Mouse (Mus musculus) ES-E14 (cell line): ENCODE measurements around the gene Theg. TPM values are rescaled to one million over a fixed set of nuclear protein-coding genes. Genes with fewer than 3 reads are reported as not detected.

Source experiments
- DNase-seq: peaks from one replicate; pipeline ENCODE4 v3.0.0-alpha.2; 2013; ENCODE audit warnings: low read depth, low spot score
- H3K27ac ChIP-seq: 2 replicates; pipeline ENCODE4 v1.5.1; 2012; ENCODE audit warnings: low read depth, mild to moderate bottlenecking, low read length, moderate library complexity, mixed read lengths; ENCODE audit not compliant: poor library complexity, insufficient read depth, severe bottlenecking
- H3K36me3 ChIP-seq: 2 replicates; pipeline ENCODE4 v1.6.1; 2012; ENCODE audit warnings: mild to moderate bottlenecking, low read length, moderate library complexity, mixed read lengths; ENCODE audit not compliant: control insufficient read depth, poor library complexity, insufficient read depth, severe bottlenecking
- H3K4me1 ChIP-seq, 2 experiments: fragments of 150-350 bp in 1 of 2; sonication (generic) in 1 of 2; 2 replicates each; pipeline ENCODE4 v1.6.1; 2012; ENCODE audit warnings: low read length in 2 of 2, mild to moderate bottlenecking in 1 of 2, mixed read lengths in 1 of 2; ENCODE audit not compliant: control insufficient read depth in 2 of 2, insufficient read depth in 2 of 2, poor library complexity in 1 of 2
- H3K4me3 ChIP-seq, 2 experiments: fragments of 150-350 bp in 1 of 2; sonication (generic) in 1 of 2; 2 replicates each; pipeline ENCODE4 v1.5.1; 2012; ENCODE audit warnings: low read length in 2 of 2, low read depth in 1 of 2, mild to moderate bottlenecking in 1 of 2, mixed read lengths in 1 of 2; ENCODE audit not compliant: insufficient read depth in 1 of 2, poor library complexity in 1 of 2, severe bottlenecking in 1 of 2
- H3K9ac ChIP-seq: 2 replicates; pipeline ENCODE4 v1.6.1; 2012; ENCODE audit warnings: low read depth, mild to moderate bottlenecking, low read length, mixed read lengths; ENCODE audit not compliant: poor library complexity, insufficient read depth, severe bottlenecking
- H3K9me3 ChIP-seq: fragments of 150-350 bp; sonication (generic); 2 replicates; pipeline ENCODE4 v1.6.1; 2012; ENCODE audit warnings: low read depth, mild to moderate bottlenecking, low read length; ENCODE audit not compliant: control insufficient read depth, insufficient read depth
- CHD2 ChIP-seq: IDR thresholded peaks from 2 replicates; pipeline ENCODE4 v1.6.1; 2014; ENCODE audit warnings: mild to moderate bottlenecking, low read depth, low read length, inconsistent platforms
- HCFC1 ChIP-seq: IDR thresholded peaks from 2 replicates; pipeline ENCODE4 v1.6.1; 2012; ENCODE audit warnings: low read length, inconsistent platforms, borderline replicate concordance; ENCODE audit not compliant: insufficient read depth
- MAFK ChIP-seq: IDR thresholded peaks from 2 replicates; pipeline ENCODE4 v1.6.1; 2014; ENCODE audit warnings: mild to moderate bottlenecking, low read depth, low read length, inconsistent platforms; ENCODE audit not compliant: insufficient read depth
- ZC3H11A ChIP-seq: IDR thresholded peaks from 2 replicates; pipeline ENCODE4 v1.6.1; 2012; ENCODE audit warnings: low read depth, mild to moderate bottlenecking, inconsistent platforms, low read length, borderline replicate concordance
- ZNF384 ChIP-seq: IDR thresholded peaks from 2 replicates; pipeline ENCODE4 v1.6.1; 2012; ENCODE audit warnings: low read depth, low read length, inconsistent platforms
- in situ Hi-C, 2 experiments: fragments of 600-800 bp; cut with MboI; formaldehyde crosslinking; loops; one replicate each; pipeline ENCODE4 v1.15.1; 2025; ENCODE audit warnings: low sequenced_read_pairs in 2 of 2, inconsistent platforms in 1 of 2; ENCODE audit not compliant: unreplicated experiment in 2 of 2
- total RNA-seq: library from RNA; depleted of rRNA; stranded (reverse); fragments of 300-350 nt; gene quantifications from 2 replicates; pipeline ENCODE4 v1.2.3, GENCODE M21; 2012

Gene Theg
- total RNA-seq, 1 experiment, result not detected

DNA sequence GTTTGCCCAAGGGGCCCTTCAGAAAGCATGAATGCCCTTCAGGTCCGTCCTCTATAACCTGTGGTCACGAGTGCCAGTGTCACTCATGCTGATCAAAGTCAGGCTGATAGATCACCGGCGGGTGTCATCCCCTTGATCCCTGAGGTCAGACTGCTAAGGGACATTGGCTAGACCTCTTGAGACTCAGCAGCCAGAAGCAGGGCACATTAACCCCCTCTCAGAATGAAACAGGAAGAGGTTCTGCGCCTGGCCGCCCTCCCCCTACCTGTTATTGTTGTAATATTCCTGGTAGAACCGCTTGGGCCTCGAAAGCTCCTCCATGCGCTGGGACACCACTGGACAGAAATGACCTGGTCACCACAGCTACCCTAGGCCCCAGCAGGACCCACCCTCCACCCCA lies 2.7 kb downstream of the Theg start:
- Histone ChIP-seq H3K27ac (no peak overlapping the region), H3K9ac (no peak overlapping the region), H3K4me1 (peaks cover 1 to 2% of the 10 kb centered on the region in 2 experiments; a peak in 2 of 4 replicates), H3K9me3 (no peaks in the 10 kb centered on the region), H3K4me3 (no peak overlapping the region), H3K36me3 (no peaks in the 10 kb centered on the region)
- no peak for TF ChIP-seq CHD2
- no peak for TF ChIP-seq HCFC1
- no peak for TF ChIP-seq MAFK
- no peak for TF ChIP-seq ZNF384
- TF ChIP-seq ZC3H11A, result no peak
- in situ Hi-C loops, result no loop called here
- DNase-seq, result no peak

- Histone ChIP-seq H3K4me3 (no peak overlapping the region), H3K27ac (no peak overlapping the region), H3K9ac (no peak overlapping the region), H3K9me3 (no peaks in the 10 kb centered on the region), H3K4me1 (peaks cover 1 to 2% of the 10 kb centered on the region in 2 experiments; a peak in 2 of 4 replicates), H3K36me3 (no peaks in the 10 kb centered on the region)
- DNase-seq, result no peak
- no peak for TF ChIP-seq ZNF384
- TF ChIP-seq CHD2, result no peak
- no peak for TF ChIP-seq HCFC1
- in situ Hi-C loops, result no loop called here
Measured at GRCm38 (mm10) chr10:79584021-79584420, 3.1 kb downstream of the Theg start.

- Histone ChIP-seq H3K9me3 (no peaks in the 10 kb centered on the region), H3K4me1 (peaks cover 0 to 1% of the 10 kb centered on the region in 2 experiments; a peak in 2 of 4 replicates), H3K9ac (no peak overlapping the region), H3K4me3 (no peak overlapping the region), H3K27ac (no peak overlapping the region), H3K36me3 (no peaks in the 10 kb centered on the region)
- DNase-seq, result no peak
- TF ChIP-seq ZC3H11A (no peak), CHD2 (no peak), MAFK (no peak), ZNF384 (no peak), HCFC1 (no peak)
- in situ Hi-C loops, result no loop called here
Measured at GRCm38 (mm10) chr10:79581501-79581900, 5.6 kb downstream of the Theg start.

DNA sequence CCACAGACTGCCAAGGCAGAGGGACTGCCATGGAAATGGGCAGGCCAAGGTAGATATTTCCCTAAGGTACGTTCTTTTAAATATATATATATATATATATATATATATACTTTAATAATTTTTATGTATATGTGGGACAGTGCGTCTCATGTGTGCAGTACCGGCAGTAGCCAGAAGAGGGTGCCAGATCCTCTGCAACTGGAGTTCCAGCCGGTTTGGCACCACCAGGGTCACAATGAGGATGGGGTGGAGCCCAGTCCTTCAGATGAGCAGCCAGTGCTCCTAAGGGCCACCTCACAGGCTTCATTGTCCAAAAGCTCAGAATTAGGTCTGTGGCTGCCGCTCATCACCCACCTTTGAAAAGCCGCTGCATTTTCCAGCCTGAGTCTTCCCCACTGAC lies 6.3 kb downstream of the Theg start:
- no peak for TF ChIP-seq HCFC1
- TF ChIP-seq CHD2, result no peak
- no peak for TF ChIP-seq MAFK
- 0 out of 2 replicates have a peak, but pooled peaks have one; percentile 20 for TF ChIP-seq ZC3H11A
- no peak for TF ChIP-seq ZNF384
- in situ Hi-C loops, result no loop called here
- H3K9me3 ChIP-seq, result no peaks in the 10 kb centered on the region

GRCm38 (mm10) chr10:79580356-79580755 lies 6.8 kb downstream of the Theg start:
- TF ChIP-seq HCFC1 (no peak), MAFK (no peak), ZC3H11A (no peak), CHD2 (no peak), ZNF384 (no peak)
- in situ Hi-C loops, result no loop called here
- Histone ChIP-seq H3K27ac (no peak overlapping the region), H3K9me3 (no peaks in the 10 kb centered on the region), H3K36me3 (no peaks in the 10 kb centered on the region), H3K4me1 (peaks cover 0 to 1% of the 10 kb centered on the region in 2 experiments; a peak in 2 of 4 replicates), H3K9ac (no peak overlapping the region), H3K4me3 (no peak overlapping the region)
- DNase-seq, result no peak

More for the DNA sequence above, 6.3 kb downstream of the Theg start:
- no peak overlapping the region for H3K4me3 ChIP-seq
- H3K4me1 ChIP-seq, result peaks cover 0 to 1% of the 10 kb centered on the region in 2 experiments; a peak in 2 of 4 replicates
- no peak overlapping the region for H3K27ac ChIP-seq
- DNase-seq, result peak; percentile 56
- no peaks in the 10 kb centered on the region for H3K36me3 ChIP-seq
- H3K9ac ChIP-seq, result no peak overlapping the region; the same call in 1 of the 2 replicates
